Mouse (Mus musculus): Measurements from ENCODE around the gene Pttg1. TPM values are rescaled to one million over a fixed set of nuclear protein-coding genes. Genes with fewer than 3 reads are reported as not detected.

Pttg1 gene
- total and polyA plus RNA-seq, 3 experiments, result 7.3 to 45.5 (median 45.4) TPM

DNA sequence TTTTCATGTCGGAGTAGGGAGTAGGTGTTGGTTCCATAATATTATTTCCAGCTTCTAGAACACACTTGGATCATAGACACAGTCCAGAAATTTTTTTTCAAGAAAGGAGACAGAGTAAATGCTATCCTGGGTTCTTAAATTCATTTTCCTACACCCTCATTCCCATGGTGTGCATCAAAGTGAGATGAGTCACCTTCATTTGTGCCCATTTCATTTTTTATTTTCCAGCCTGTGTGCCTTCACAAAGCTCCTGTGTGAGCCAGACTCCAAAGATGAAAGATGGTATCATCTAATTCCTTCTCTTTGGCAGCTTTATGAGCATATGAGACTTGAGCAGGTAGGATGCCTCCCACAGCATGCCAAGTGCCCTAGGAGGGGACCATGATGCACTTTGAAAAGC lies 49.5 kb downstream of the Pttg1 start:
- no peak for DNase-seq

DNA sequence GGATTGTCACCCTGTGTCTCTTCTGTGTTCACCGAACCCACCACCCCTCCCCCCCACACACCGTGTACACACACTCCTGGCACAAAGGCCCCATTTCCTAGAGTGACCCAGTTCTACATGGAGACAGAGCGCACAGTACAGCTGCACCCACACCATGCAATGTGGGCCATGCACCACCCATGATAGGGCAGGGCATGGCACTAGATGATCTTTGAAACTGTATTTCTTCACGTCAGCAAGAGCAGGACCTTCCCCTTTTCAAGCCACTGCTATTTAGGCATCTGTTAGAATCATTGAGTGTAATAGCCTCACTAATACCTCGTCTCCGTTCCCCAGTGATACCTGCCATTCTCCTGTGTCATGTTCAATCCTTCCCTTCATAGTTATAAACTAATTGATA lies 51.1 kb downstream of the Pttg1 start:
- no peak for DNase-seq

DNA sequence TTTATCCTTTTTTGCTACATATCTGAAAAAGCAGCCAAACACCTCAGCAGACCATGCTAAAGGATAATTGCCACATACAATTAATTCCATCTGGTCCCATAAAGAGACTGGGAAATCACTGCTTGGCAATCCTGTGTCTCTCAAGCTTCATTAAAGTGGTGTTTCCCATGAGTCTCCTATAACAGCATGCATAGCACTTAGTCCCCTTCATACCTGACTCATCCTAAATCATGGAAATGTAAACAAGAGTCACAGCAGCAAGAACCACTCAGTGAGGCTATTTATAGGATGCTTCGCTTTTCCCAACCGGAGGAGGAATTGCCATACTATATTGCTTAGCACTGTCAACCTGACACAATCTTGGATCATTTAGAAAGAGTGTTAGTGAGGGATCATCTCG lies 52.7 kb downstream of the Pttg1 start:
- no peak for DNase-seq

DNA sequence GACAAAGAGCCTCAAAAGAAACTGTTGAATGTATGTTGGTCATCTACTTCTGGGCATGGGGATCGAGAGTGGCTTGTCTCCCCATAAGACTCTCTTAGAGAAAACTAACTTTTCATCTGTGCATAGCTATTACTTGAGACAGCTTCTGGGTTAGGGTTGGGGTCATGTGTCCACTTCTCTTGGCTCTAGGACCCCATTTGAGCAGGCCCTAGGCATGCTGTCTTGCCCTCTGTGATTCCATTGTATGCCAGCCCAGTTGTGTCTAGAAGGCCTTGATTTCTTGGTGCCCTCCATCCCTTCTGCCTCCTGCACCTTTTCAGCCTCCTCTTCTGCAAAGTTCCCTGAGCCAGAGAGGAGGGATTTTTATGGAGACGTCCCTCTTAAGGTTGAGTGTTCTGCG lies 54.2 kb downstream of the Pttg1 start:
- no peak for DNase-seq

Small RNAs within 50 kb of the gene (microRNA-seq; reads per million reads assigned to microRNA genes)
- 1,592 to 1,923 reads per million in 2 experiments for gene Mir146

Other genes starting within 250 kb of the Pttg1 start
- 10 to 100 TPM; 42.7 to 44.4 TPM for gene Slu7, start 7.5 kb upstream of the Pttg1 start, total RNA-seq (2021)
- 1.5 and 2.3 TPM in 2 replicates for gene Slu7, start 7.5 kb upstream of the Pttg1 start, polyA plus RNA-seq (2012; rRNA removed)
- 1 to 10 TPM; 5.2 to 9.1 TPM for gene C1qtnf2, start 48.0 kb upstream of the Pttg1 start, total RNA-seq (2021)
- gene C1qtnf2, start 48.0 kb upstream of the Pttg1 start, polyA plus RNA-seq (2012; rRNA removed), result 4.9 and 5.6 TPM in 2 replicates
- 1 to 10 TPM; 2.0 to 2.4 TPM for gene Ccnjl, start 102.5 kb upstream of the Pttg1 start, total RNA-seq (2021)
- 3.1 and 3.2 TPM in 2 replicates for gene Ccnjl, start 102.5 kb upstream of the Pttg1 start, polyA plus RNA-seq (2012; rRNA removed)
- under 1 TPM; 0.32 to 0.45 TPM for gene 4933415A04Rik, start 160.8 kb upstream of the Pttg1 start, total RNA-seq (2021)
- gene 4933415A04Rik, start 160.8 kb upstream of the Pttg1 start, polyA plus RNA-seq (2012; rRNA removed), result 0.08 and 0.23 TPM in 2 replicates
- not detected for gene Fabp6, start 175.3 kb upstream of the Pttg1 start, total RNA-seq (2021)
- not detected in 2 replicates for gene Fabp6, start 175.3 kb upstream of the Pttg1 start, polyA plus RNA-seq (2012; rRNA removed)